Mouse (Mus musculus): ENCODE measurements around the gene Arid3c. TPM values are rescaled to one million over a fixed set of nuclear protein-coding genes. Genes with fewer than 3 reads are reported as not detected.

Arid3c gene
- total RNA-seq, 1 experiment, result not detected

GRCm38 (mm10) chr4:41711705-41712375, 19.1 kb downstream of the Arid3c start:
- DNase-seq (ENCODE audit: low read depth, low spot score), result no peak
- H3K27ac ChIP-seq (ENCODE audit: insufficient read depth, low read depth, low read length, poor library complexity, severe bottlenecking), result no peak overlapping the region
- in situ Hi-C loops (cut with MboI; ENCODE audit: low sequenced_read_pairs in 2 of 2, unreplicated experiment in 2 of 2), result loop anchor here in 1 of 2 experiments (25.0 kb wide), 1 partner anchor 150 kb away; the partner anchor contains the start of genes Dnaic1 and Fam219a
- peak overlapping the region; percentile 68 to 100 for H3K4me3 ChIP-seq (ENCODE audit: insufficient read depth in 1 of 2, low read depth in 1 of 2, low read length in 2 of 2, poor library complexity in 1 of 2, severe bottlenecking in 1 of 2)
- no peaks in the 10 kb centered on the region for H3K9me3 ChIP-seq (ENCODE audit: control insufficient read depth, insufficient read depth, low read depth, low read length)
- peaks cover 16% of the 10 kb centered on the region; the same call in 1 of the 2 replicates for H3K36me3 ChIP-seq (ENCODE audit: control insufficient read depth, insufficient read depth, low read length, poor library complexity, severe bottlenecking)
- peak overlapping the region; percentile 82 for H3K9ac ChIP-seq (ENCODE audit: insufficient read depth, low read depth, low read length, poor library complexity, severe bottlenecking)
- peaks cover 2 to 5% of the 10 kb centered on the region in 2 experiments; a peak in 1 of 4 replicates for H3K4me1 ChIP-seq (ENCODE audit: control insufficient read depth in 2 of 2, insufficient read depth in 2 of 2, low read length in 2 of 2, poor library complexity in 1 of 2)
- TF ChIP-seq HCFC1 (IDR thresholded peaks at IDR 0.05; ENCODE audit: borderline replicate concordance, insufficient read depth, low read length) (no peak), CHD2 (IDR thresholded peaks at IDR 0.05; ENCODE audit: low read depth, low read length) (no peak), ZC3H11A (IDR thresholded peaks at IDR 0.05; ENCODE audit: borderline replicate concordance, low read depth, low read length) (no peak), ZNF384 (IDR thresholded peaks at IDR 0.05; ENCODE audit: low read depth, low read length) (no peak), MAFK (IDR thresholded peaks at IDR 0.05; ENCODE audit: insufficient read depth, low read depth, low read length) (no peak)

GRCm38 (mm10) chr4:41710229-41710628, 20.7 kb downstream of the Arid3c start:
- DNase-seq (ENCODE audit: low read depth, low spot score), result no peak
- Histone ChIP-seq H3K36me3 (ENCODE audit: control insufficient read depth, insufficient read depth, low read length, poor library complexity, severe bottlenecking) (peaks cover 14% of the 10 kb centered on the region; the same call in 1 of the 2 replicates), H3K9ac (ENCODE audit: insufficient read depth, low read depth, low read length, poor library complexity, severe bottlenecking) (no peak overlapping the region), H3K4me1 (ENCODE audit: control insufficient read depth in 2 of 2, insufficient read depth in 2 of 2, low read length in 2 of 2, poor library complexity in 1 of 2) (peaks cover 2 to 12% of the 10 kb centered on the region in 2 experiments; a peak in 1 of 4 replicates), H3K4me3 (ENCODE audit: insufficient read depth in 1 of 2, low read depth in 1 of 2, low read length in 2 of 2, poor library complexity in 1 of 2, severe bottlenecking in 1 of 2) (no peak overlapping the region), H3K27ac (ENCODE audit: insufficient read depth, low read depth, low read length, poor library complexity, severe bottlenecking) (no peak overlapping the region), H3K9me3 (ENCODE audit: control insufficient read depth, insufficient read depth, low read depth, low read length) (no peaks in the 10 kb centered on the region)
- no peak for TF ChIP-seq MAFK (IDR thresholded peaks at IDR 0.05; ENCODE audit: insufficient read depth, low read depth, low read length)
- no peak for TF ChIP-seq ZNF384 (IDR thresholded peaks at IDR 0.05; ENCODE audit: low read depth, low read length)
- no peak for TF ChIP-seq ZC3H11A (IDR thresholded peaks at IDR 0.05; ENCODE audit: borderline replicate concordance, low read depth, low read length)
- no peak for TF ChIP-seq HCFC1 (IDR thresholded peaks at IDR 0.05; ENCODE audit: borderline replicate concordance, insufficient read depth, low read length)
- no peak for TF ChIP-seq CHD2 (IDR thresholded peaks at IDR 0.05; ENCODE audit: low read depth, low read length)
- in situ Hi-C loops (cut with MboI; ENCODE audit: low sequenced_read_pairs in 2 of 2, unreplicated experiment in 2 of 2), result loop anchor here in 1 of 2 experiments (25.0 kb wide), 1 partner anchor 148 kb away; the partner anchor contains the start of genes Dnaic1 and Fam219a

DNA sequence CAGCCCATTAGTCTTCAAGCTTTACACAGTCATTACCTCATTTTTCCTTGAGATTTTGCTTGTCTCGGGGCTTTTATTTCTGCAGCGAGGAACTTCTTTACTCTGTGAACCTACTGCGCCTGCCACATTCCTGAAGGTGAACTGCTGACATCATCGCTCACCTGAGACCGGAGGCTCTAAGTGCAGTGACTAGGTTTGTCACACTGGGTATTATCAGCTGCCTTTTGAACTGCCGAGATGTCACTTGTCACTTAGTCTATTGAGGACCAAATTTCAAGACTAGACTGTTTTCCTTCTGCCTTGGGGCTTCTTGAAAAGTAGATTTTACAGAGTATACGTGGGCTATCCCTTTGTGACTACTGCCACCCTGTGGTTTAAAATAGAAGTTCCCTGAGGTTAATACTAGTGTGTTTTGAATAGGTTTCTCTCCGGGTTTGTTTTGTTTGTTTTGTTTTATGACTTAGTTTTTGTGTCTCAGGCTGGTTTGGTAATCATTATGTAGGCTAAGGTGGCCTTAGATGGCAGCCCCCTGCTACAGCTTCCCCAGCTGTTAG, 22.7 kb downstream of the Arid3c start:
- no peaks in the 10 kb centered on the region for H3K9me3 ChIP-seq (ENCODE audit: control insufficient read depth, insufficient read depth, low read depth, low read length)
- H3K4me1 ChIP-seq (ENCODE audit: control insufficient read depth in 2 of 2, insufficient read depth in 2 of 2, low read length in 2 of 2, poor library complexity in 1 of 2), result peaks cover 0 to 23% of the 10 kb centered on the region in 2 experiments; a peak in 2 of 4 replicates
- no peak overlapping the region for H3K4me3 ChIP-seq (ENCODE audit: insufficient read depth in 1 of 2, low read depth in 1 of 2, low read length in 2 of 2, poor library complexity in 1 of 2, severe bottlenecking in 1 of 2)
- DNase-seq (ENCODE audit: low read depth, low spot score), result peak; percentile 54
- H3K9ac ChIP-seq (ENCODE audit: insufficient read depth, low read depth, low read length, poor library complexity, severe bottlenecking), result no peak overlapping the region
- TF ChIP-seq ZC3H11A (IDR thresholded peaks at IDR 0.05; ENCODE audit: borderline replicate concordance, low read depth, low read length) (peak; percentile 46; the same call in 1 of the 2 replicates), CHD2 (IDR thresholded peaks at IDR 0.05; ENCODE audit: low read depth, low read length) (no peak)
- in situ Hi-C loops (cut with MboI; ENCODE audit: low sequenced_read_pairs in 2 of 2, unreplicated experiment in 2 of 2), result loop anchor here (10.0 to 25.0 kb wide), 2 partner anchors 146 to 153 kb away; partner anchors contain the start of genes Dnaic1 (in 1 of the 2) and Fam219a (in 1 of the 2)
- H3K27ac ChIP-seq (ENCODE audit: insufficient read depth, low read depth, low read length, poor library complexity, severe bottlenecking), result no peak overlapping the region
- peaks cover 10% of the 10 kb centered on the region; the same call in 1 of the 2 replicates for H3K36me3 ChIP-seq (ENCODE audit: control insufficient read depth, insufficient read depth, low read length, poor library complexity, severe bottlenecking)

DNA sequence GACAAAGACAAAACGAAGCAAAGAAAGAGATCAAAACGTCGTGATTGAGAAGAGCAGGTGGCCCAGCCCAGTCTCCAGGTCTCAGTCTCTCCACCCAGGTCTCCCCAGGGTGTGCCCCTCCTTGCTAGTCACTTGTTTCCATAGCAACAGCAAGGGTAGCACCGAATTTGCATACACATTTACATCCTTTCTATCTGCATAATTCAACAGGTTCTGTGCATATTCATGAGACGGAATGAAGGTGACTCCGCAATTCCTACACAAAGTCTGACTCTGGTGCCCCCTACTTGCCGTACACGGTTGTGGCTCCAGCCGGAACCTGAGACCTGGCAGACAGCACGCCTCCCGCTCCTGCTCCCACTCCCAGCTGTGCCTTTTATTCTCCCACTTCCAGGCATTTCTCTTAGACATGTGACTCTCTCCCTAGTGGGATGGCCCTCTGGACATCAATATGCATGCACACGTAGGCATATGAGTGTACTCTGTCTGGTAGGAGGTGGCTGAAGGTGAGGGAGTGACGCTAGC, 23.9 kb downstream of the Arid3c start:
- TF ChIP-seq ZC3H11A (IDR thresholded peaks at IDR 0.05; ENCODE audit: borderline replicate concordance, low read depth, low read length), result 0 out of 2 replicates have a peak, but pooled peaks have one; percentile 6
- TF ChIP-seq CHD2 (IDR thresholded peaks at IDR 0.05; ENCODE audit: low read depth, low read length), result no peak
- peak; percentile 96 for TF ChIP-seq MAFK (IDR thresholded peaks at IDR 0.05; ENCODE audit: insufficient read depth, low read depth, low read length)
- H3K27ac ChIP-seq (ENCODE audit: insufficient read depth, low read depth, low read length, poor library complexity, severe bottlenecking), result no peak overlapping the region
- no peaks in the 10 kb centered on the region for H3K9me3 ChIP-seq (ENCODE audit: control insufficient read depth, insufficient read depth, low read depth, low read length)
- in situ Hi-C loops (cut with MboI; ENCODE audit: low sequenced_read_pairs in 2 of 2, unreplicated experiment in 2 of 2), result loop anchor here (10.0 to 25.0 kb wide), 2 partner anchors 145 to 152 kb away; partner anchors contain the start of genes Dnaic1 (in 1 of the 2) and Fam219a (in 1 of the 2)
- peaks cover 0 to 24% of the 10 kb centered on the region in 2 experiments; a peak in 2 of 4 replicates for H3K4me1 ChIP-seq (ENCODE audit: control insufficient read depth in 2 of 2, insufficient read depth in 2 of 2, low read length in 2 of 2, poor library complexity in 1 of 2)
- DNase-seq (ENCODE audit: low read depth, low spot score), result peak; percentile 84
- H3K36me3 ChIP-seq (ENCODE audit: control insufficient read depth, insufficient read depth, low read length, poor library complexity, severe bottlenecking), result peaks cover 7% of the 10 kb centered on the region; the same call in 1 of the 2 replicates
- no peak overlapping the region for H3K4me3 ChIP-seq (ENCODE audit: insufficient read depth in 1 of 2, low read depth in 1 of 2, low read length in 2 of 2, poor library complexity in 1 of 2, severe bottlenecking in 1 of 2)
- no peak overlapping the region for H3K9ac ChIP-seq (ENCODE audit: insufficient read depth, low read depth, low read length, poor library complexity, severe bottlenecking)

All from ES-E14 (cell line).